Mouse (Mus musculus) forebrain, embryonic 14.5 days (tissue): ENCODE data around the gene 4930519G04Rik. TPM values are rescaled to one million over a fixed set of nuclear protein-coding genes. Genes with fewer than 3 reads are reported as not detected.
A peak's percentile ranks its signal among the peaks of the same experiment; 100 is the strongest.

Source experiments
- ATAC-seq: fragments of 200-750 bp; cut with Nextera tagmentation; 2 replicates; pipeline ENCODE4 v1.8.0; 2017; ENCODE audit warnings: mild to moderate bottlenecking, moderate library complexity
- DNase-seq: peaks from one replicate; pipeline ENCODE4 v3.0.0-alpha.2; 2015; ENCODE audit warnings: low spot score
- H3K27ac ChIP-seq: fragments of 300-500 bp; sonication (generic); 2 replicates; pipeline ENCODE4 v1.5.1; 2014; ENCODE audit warnings: low read depth, mild to moderate bottlenecking, control low read depth, low read length, moderate library complexity
- H3K27me3 ChIP-seq: fragments of 300-500 bp; sonication (generic); replicated peaks from 2 replicates; pipeline ENCODE4 v1.6.1; 2014; ENCODE audit warnings: low read length, control low read depth, mixed read lengths; ENCODE audit not compliant: control insufficient read depth, insufficient read depth
- H3K36me3 ChIP-seq: fragments of 300-500 bp; sonication (generic); 2 replicates; pipeline ENCODE4 v1.6.1; 2014; ENCODE audit warnings: low read length, control low read depth; ENCODE audit not compliant: control insufficient read depth, insufficient read depth
- H3K4me1 ChIP-seq: fragments of 300-500 bp; sonication (generic); 2 replicates; pipeline ENCODE4 v1.6.1; 2014; ENCODE audit warnings: antibody characterized with exemption, low read length, control low read depth; ENCODE audit not compliant: control insufficient read depth, insufficient read depth
- H3K4me2 ChIP-seq: fragments of 300-500 bp; sonication (generic); 2 replicates; pipeline ENCODE4 v1.6.1; 2014; ENCODE audit warnings: mild to moderate bottlenecking, control low read depth, low read length
- H3K4me3 ChIP-seq: fragments of 300-500 bp; sonication (generic); 2 replicates; pipeline ENCODE4 v1.5.1; 2014; ENCODE audit warnings: low read depth, low read length, control low read depth
- H3K9ac ChIP-seq: fragments of 300-500 bp; sonication (generic); 2 replicates; pipeline ENCODE4 v1.6.1; 2014; ENCODE audit warnings: mild to moderate bottlenecking, low read length, control low read depth, moderate library complexity
- H3K9me3 ChIP-seq: fragments of 300-500 bp; sonication (generic); replicated peaks from 2 replicates; pipeline ENCODE4 v1.6.1; 2016; ENCODE audit warnings: low read length, control low read depth, mixed read lengths; ENCODE audit not compliant: control insufficient read depth
- WGBS: fragments of 180-500 bp; shearing (Covaris S2); extraction: QIAGEN DNeasy Blood & Tissue Kit; methylation state at CpG from one replicate; pipeline ENCODE4 v1.1.7; 2014; 5-methylcytosine and 5-hydroxymethylcytosine counted together
- microRNA-seq: library from miRNA; unstranded; fragments of <30 nt; microRNA quantifications from one replicate; pipeline ENCODE4, GENCODE M21; 2016
- polyA plus RNA-seq: library from polyadenylated mRNA; unstranded; fragments of >200 nt; fragmentation: Nextera tagmentation; extraction: Ambion mirVana; gene quantifications from 2 replicates; pipeline ENCODE4 v1.2.1, GENCODE M21; 2014

Gene 4930519G04Rik
- polyA plus RNA-seq, 1 experiment from 2014 or later: not detected

DNA sequence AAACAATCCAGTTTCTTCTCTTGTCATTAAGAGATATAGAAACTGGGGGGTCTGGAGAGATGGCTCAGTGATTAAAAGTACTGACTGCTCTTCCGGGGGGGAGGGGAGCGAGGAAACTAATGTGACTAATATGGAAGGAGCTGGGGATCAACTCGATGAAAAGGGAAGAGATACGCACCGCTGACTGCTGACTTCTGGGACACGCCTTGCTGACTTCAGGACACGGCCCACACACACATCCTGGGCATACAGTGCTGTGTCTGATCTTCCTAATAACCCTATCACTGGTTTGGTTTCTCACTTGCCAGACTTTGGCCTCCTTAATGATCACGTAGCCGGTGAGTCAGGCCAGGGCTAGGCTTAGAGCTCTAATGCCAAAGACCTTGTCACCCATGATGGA lies 73.3 kb downstream of the 4930519G04Rik start:
- ATAC-seq (no peak), DNase-seq (no peak)
- 87% methylated on average over 9 of the region's 9 CpGs for WGBS
- H3K9me3 ChIP-seq: peaks cover 3% of the 10 kb centered on the region; the same call in 1 of the 2 replicates
- H3K4me2 ChIP-seq: no peak overlapping the region
- H3K27me3 ChIP-seq: no peaks in the 10 kb centered on the region
- no peak overlapping the region for H3K9ac ChIP-seq
- no peaks in the 10 kb centered on the region for H3K4me1 ChIP-seq
- no peaks in the 10 kb centered on the region for H3K36me3 ChIP-seq
- H3K27ac ChIP-seq: no peak overlapping the region
- no peak overlapping the region for H3K4me3 ChIP-seq

DNA sequence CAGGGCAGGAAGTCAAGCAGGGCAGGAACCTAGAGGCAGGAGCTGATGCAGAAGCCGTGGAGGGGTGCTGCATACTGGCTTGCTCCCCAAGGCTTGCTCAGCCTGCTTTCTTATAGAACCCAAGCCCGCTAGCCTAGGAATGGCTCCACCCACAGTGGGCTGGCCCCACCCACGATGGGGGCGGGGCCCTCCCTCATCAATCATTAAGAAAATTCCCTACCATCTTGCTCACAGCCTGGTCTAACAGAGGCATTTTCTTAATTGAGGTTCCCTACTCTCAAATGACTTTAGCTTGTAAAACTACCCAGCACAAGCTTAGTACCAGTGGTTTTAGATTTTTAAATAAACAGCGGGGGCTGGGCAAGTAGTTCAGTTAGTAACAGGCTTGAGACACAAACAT lies 78.2 kb downstream of the 4930519G04Rik start:
- H3K9me3 ChIP-seq: no peaks in the 10 kb centered on the region
- WGBS: 65% methylated on average over 5 of the region's 5 CpGs
- ATAC-seq: no peak

DNA sequence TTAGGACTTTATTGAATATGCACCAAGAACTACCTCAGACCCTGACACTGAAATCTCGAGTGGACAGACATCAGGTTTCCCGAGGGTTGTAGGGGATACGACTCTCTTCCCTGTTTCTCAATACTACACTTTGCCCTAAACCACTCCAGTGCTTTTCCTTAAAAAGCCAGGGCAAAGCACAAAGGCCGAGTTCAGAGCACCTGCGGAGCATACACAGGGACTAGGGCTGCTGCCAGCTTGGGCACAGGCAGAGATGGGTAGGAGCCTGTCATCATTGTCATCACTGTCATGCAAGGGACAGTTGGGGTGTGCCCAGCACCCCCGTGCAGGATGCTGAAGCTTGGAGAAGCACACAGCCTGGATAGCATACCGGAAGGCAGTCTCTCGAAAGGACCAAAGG lies 79.7 kb downstream of the 4930519G04Rik start:
- WGBS: 82% methylated on average over 8 of the region's 8 CpGs
- DNase-seq (no peak), ATAC-seq (no peak)
- Histone ChIP-seq H3K27ac (no peak overlapping the region), H3K9me3 (no peaks in the 10 kb centered on the region), H3K9ac (no peak overlapping the region), H3K27me3 (no peaks in the 10 kb centered on the region), H3K36me3 (no peaks in the 10 kb centered on the region), H3K4me1 (no peaks in the 10 kb centered on the region), H3K4me2 (no peak overlapping the region), H3K4me3 (no peak overlapping the region)

More for the DNA sequence above, 78.2 kb downstream of the 4930519G04Rik start:
- Histone ChIP-seq H3K9ac (no peak overlapping the region), H3K4me2 (no peak overlapping the region), H3K36me3 (no peaks in the 10 kb centered on the region), H3K27me3 (no peaks in the 10 kb centered on the region), H3K27ac (no peak overlapping the region), H3K4me3 (no peak overlapping the region), H3K4me1 (no peaks in the 10 kb centered on the region)
- no peak for DNase-seq

Small RNA genes lying within 50 kb of the gene (microRNA-seq; reads per million reads assigned to microRNA genes)
- gene Mir6240: 2.1 reads per million, percentile 12 among the genes with 10 or more reads in this experiment

Other genes with a start within 250 kb of the 4930519G04Rik start
- 0.55 and 0.79 TPM in 2 replicates for gene Trpv4, start 195.2 kb upstream of the 4930519G04Rik start, polyA plus RNA-seq
- gene Gltp, start 162.7 kb upstream of the 4930519G04Rik start, polyA plus RNA-seq: 31.2 and 32.4 TPM in 2 replicates
- gene Tchp, start 145.9 kb upstream of the 4930519G04Rik start, polyA plus RNA-seq: 7.1 and 10.4 TPM in 2 replicates
- gene Ankrd13a, start 79.0 kb upstream of the 4930519G04Rik start, polyA plus RNA-seq: 25.8 and 32.3 TPM in 2 replicates
- 29.1 and 36.3 TPM in 2 replicates for gene Git2, start 78.1 kb upstream of the 4930519G04Rik start, polyA plus RNA-seq
- gene 1500011B03Rik, start 30.2 kb upstream of the 4930519G04Rik start, polyA plus RNA-seq: 255 and 273 TPM in 2 replicates
- 1.8 and 2.4 TPM in 2 replicates for gene Gm9936, start 5.0 kb downstream of the 4930519G04Rik start, polyA plus RNA-seq
- gene Oasl2, start 43.3 kb downstream of the 4930519G04Rik start, polyA plus RNA-seq: 2.3 and 2.6 TPM in 2 replicates
- 0.10 and 0.28 TPM in 2 replicates for gene Oasl1, start 69.6 kb downstream of the 4930519G04Rik start, polyA plus RNA-seq
- 90.5 and 95.3 TPM in 2 replicates for gene 2210016L21Rik, start 88.5 kb downstream of the 4930519G04Rik start, polyA plus RNA-seq
- not detected in 2 replicates for gene Hnf1a, start 117.4 kb downstream of the 4930519G04Rik start, polyA plus RNA-seq
- gene Sppl3, start 157.5 kb downstream of the 4930519G04Rik start, polyA plus RNA-seq: 20.3 and 24.0 TPM in 2 replicates
- 39.4 and 50.4 TPM in 2 replicates for gene Gm10401, start 244.6 kb downstream of the 4930519G04Rik start, polyA plus RNA-seq